Mouse (Mus musculus): ENCODE data around the gene Kcnc1.

Gene Kcnc1

GRCm38 (mm10) chr7:46471054-46471737 lies 74.9 kb downstream of the Kcnc1 start:
- DNase-seq (ENCODE audit: low spot score in 2 of 2) = no peak

- DNase-seq (ENCODE audit: low spot score in 2 of 2) = no peak
Measured at GRCm38 (mm10) chr7:46473141-46473540, 76.8 kb downstream of the Kcnc1 start.

GRCm38 (mm10) chr7:46475464-46475863 lies 79.2 kb downstream of the Kcnc1 start:
- DNase-seq (ENCODE audit: low spot score in 2 of 2) = no peak

- DNase-seq (ENCODE audit: low spot score in 2 of 2) = no peak
Measured at GRCm38 (mm10) chr7:46477456-46477855, 81.2 kb downstream of the Kcnc1 start.

- no peak for DNase-seq (ENCODE audit: low spot score in 2 of 2)
Measured at GRCm38 (mm10) chr7:46479793-46480192, 83.5 kb downstream of the Kcnc1 start.

- no peak for DNase-seq (ENCODE audit: low spot score in 2 of 2)
Measured at GRCm38 (mm10) chr7:46482099-46482531, 85.8 kb downstream of the Kcnc1 start.

- DNase-seq (ENCODE audit: low spot score in 2 of 2) = no peak
Measured at GRCm38 (mm10) chr7:46483050-46483449, 86.8 kb downstream of the Kcnc1 start.

- DNase-seq (ENCODE audit: low spot score in 2 of 2) = no peak
Measured at GRCm38 (mm10) chr7:46484223-46484622, 87.9 kb downstream of the Kcnc1 start.

GRCm38 (mm10) chr7:46486761-46487160 lies 90.5 kb downstream of the Kcnc1 start:
- no peak for DNase-seq (ENCODE audit: low spot score in 2 of 2)

GRCm38 (mm10) chr7:46487354-46487753 lies 91.1 kb downstream of the Kcnc1 start:
- no peak for DNase-seq (ENCODE audit: low spot score in 2 of 2)
